Mouse (Mus musculus): ENCODE measurements around the gene Il5. TPM values are rescaled to one million over a fixed set of nuclear protein-coding genes. Genes with fewer than 3 reads are reported as not detected.
A peak's percentile ranks its signal among the peaks of the same experiment; 100 is the strongest.

Il5 gene
- total RNA-seq, 1 experiment, result not detected

DNA sequence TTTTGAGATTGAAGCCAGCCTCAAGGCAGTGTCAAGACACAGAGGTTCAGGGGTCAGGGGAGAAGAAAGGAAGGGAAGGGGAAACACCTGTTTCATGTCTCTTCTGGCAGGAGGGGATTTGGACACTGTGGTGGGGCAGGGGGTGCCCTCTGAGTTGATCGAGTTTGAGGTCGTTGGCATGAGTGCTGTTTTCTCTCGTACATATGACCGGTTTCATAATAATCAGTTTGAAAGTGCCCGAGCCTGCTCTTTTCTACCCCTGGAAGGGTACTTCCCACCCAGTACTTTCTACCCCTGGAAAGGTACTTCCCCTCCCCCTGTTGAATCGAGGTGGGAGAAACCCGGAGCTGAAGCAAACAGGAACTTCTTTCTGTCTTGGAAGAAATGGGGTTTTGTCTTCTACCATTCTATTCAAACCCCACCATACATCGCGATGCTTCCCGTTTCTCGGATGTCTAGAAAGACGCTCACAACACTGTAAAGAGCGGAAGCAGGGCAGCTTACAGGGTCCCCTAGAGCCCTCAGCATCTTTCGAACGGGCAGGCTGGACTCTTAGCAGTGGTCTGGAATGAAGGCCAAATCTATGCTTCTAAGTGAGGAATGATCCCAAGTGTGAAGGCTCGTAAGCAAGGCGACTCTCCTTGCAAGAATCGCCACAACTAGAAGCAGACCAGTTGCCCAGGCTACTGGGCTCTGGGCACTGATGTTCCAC lies 14.5 kb downstream of the Il5 start:
- no peak overlapping the region for H3K27ac ChIP-seq (ENCODE audit: insufficient read depth, low read depth, low read length, poor library complexity, severe bottlenecking)
- H3K9me3 ChIP-seq (ENCODE audit: control insufficient read depth, insufficient read depth, low read depth, low read length), result no peaks in the 10 kb centered on the region
- H3K9ac ChIP-seq (ENCODE audit: insufficient read depth, low read depth, low read length, poor library complexity, severe bottlenecking), result no peak overlapping the region
- H3K4me3 ChIP-seq (ENCODE audit: insufficient read depth in 1 of 2, low read depth in 1 of 2, low read length in 2 of 2, poor library complexity in 1 of 2, severe bottlenecking in 1 of 2), result no peak overlapping the region
- H3K36me3 ChIP-seq (ENCODE audit: control insufficient read depth, insufficient read depth, low read length, poor library complexity, severe bottlenecking), result no peaks in the 10 kb centered on the region
- no peak for TF ChIP-seq CHD2 (IDR thresholded peaks at IDR 0.05; ENCODE audit: low read depth, low read length)
- TF ChIP-seq HCFC1 (IDR thresholded peaks at IDR 0.05; ENCODE audit: borderline replicate concordance, insufficient read depth, low read length), result no peak
- no peak for TF ChIP-seq MAFK (IDR thresholded peaks at IDR 0.05; ENCODE audit: insufficient read depth, low read depth, low read length)
- TF ChIP-seq ZNF384 (IDR thresholded peaks at IDR 0.05; ENCODE audit: low read depth, low read length), result no peak
- no peak for TF ChIP-seq ZC3H11A (IDR thresholded peaks at IDR 0.05; ENCODE audit: borderline replicate concordance, low read depth, low read length)
- in situ Hi-C loops (cut with MboI; ENCODE audit: low sequenced_read_pairs in 2 of 2, unreplicated experiment in 2 of 2), result no loop called here
- no peak for DNase-seq (ENCODE audit: low read depth, low spot score)
- H3K4me1 ChIP-seq (ENCODE audit: control insufficient read depth in 2 of 2, insufficient read depth in 2 of 2, low read length in 2 of 2, poor library complexity in 1 of 2), result peaks cover 0 to 2% of the 10 kb centered on the region in 2 experiments; a peak in 1 of 4 replicates

DNA sequence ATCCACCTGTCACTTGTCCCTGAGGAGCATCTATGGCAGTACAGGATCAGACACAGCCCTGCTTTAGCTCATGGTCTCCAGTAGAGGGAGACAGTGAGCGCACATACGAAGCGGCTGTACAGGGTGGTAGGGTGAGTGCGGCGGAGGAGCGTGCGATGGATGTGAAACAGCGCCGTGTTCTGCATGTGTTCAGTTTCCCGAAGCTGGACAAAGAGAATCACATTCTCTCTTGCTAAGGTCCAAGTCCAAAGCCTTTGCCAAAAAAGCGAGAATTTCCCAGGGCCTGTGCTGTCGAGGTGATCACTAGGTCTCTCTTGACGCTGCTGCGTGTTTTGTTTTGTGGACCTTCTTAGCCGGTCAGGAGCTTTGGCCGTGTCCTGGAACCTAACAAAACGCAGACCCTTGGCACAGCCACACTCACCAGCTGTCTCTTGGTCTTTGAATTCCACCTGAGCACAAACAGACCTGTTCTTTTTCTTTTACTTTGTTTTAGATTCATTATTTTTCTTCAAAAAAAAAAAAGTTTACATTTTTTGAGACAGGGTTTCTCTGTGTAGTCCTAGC lies 15.2 kb downstream of the Il5 start:
- in situ Hi-C loops (cut with MboI; ENCODE audit: low sequenced_read_pairs in 2 of 2, unreplicated experiment in 2 of 2), result no loop called here
- TF ChIP-seq CHD2 (IDR thresholded peaks at IDR 0.05; ENCODE audit: low read depth, low read length) (no peak), ZC3H11A (IDR thresholded peaks at IDR 0.05; ENCODE audit: borderline replicate concordance, low read depth, low read length) (no peak), ZNF384 (IDR thresholded peaks at IDR 0.05; ENCODE audit: low read depth, low read length) (no peak), HCFC1 (IDR thresholded peaks at IDR 0.05; ENCODE audit: borderline replicate concordance, insufficient read depth, low read length) (no peak), MAFK (IDR thresholded peaks at IDR 0.05; ENCODE audit: insufficient read depth, low read depth, low read length) (no peak)
- no peaks in the 10 kb centered on the region for H3K9me3 ChIP-seq (ENCODE audit: control insufficient read depth, insufficient read depth, low read depth, low read length)
- no peaks in the 10 kb centered on the region for H3K36me3 ChIP-seq (ENCODE audit: control insufficient read depth, insufficient read depth, low read length, poor library complexity, severe bottlenecking)
- peaks cover 0 to 2% of the 10 kb centered on the region in 2 experiments; a peak in 1 of 4 replicates for H3K4me1 ChIP-seq (ENCODE audit: control insufficient read depth in 2 of 2, insufficient read depth in 2 of 2, low read length in 2 of 2, poor library complexity in 1 of 2)
- H3K4me3 ChIP-seq (ENCODE audit: insufficient read depth in 1 of 2, low read depth in 1 of 2, low read length in 2 of 2, poor library complexity in 1 of 2, severe bottlenecking in 1 of 2), result peak overlapping the region in 1 of 2 experiments; percentile 20; a peak in 1 of 4 replicates
- H3K9ac ChIP-seq (ENCODE audit: insufficient read depth, low read depth, low read length, poor library complexity, severe bottlenecking), result no peak overlapping the region; the same call in 1 of the 2 replicates
- DNase-seq (ENCODE audit: low read depth, low spot score), result peak; percentile 83
- no peak overlapping the region for H3K27ac ChIP-seq (ENCODE audit: insufficient read depth, low read depth, low read length, poor library complexity, severe bottlenecking)

DNA sequence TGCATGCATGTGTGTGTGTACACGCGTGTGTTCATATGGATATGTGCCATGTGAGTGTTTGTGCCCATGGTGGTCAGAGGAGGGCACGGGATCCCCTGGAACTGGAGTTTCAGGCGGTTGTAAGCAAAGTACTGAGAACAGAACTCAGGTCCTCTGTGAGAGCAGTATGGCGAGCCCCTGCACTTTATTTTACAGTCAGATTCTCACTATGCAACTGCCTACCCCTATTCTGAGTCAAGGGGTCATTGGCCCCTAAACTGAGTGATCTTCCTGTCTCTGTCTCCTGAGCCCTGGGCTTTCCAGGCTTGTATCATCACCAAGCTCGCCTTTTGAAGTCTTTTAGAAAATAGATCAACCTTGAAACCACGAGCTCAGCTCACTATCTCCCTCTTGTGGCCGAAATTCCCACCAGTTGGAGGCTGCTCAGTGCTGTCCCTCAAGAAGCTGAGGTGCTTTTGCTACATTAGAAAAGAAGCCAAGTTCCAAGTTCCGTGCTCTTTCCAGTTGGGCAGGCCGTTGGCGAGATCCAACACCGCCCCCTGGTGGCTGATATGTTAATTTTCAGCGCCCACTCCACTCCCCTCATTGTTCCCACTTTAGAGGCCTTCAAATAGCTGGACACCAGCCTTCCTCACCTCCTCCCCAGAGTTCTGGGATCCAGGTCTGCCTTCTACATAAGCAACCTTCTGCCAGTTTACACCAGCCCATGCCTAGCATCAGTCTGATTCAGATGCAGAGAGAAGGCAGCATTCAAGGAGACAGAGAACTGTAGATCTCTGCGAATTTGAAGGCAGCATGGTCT lies 16.4 kb downstream of the Il5 start:
- Histone ChIP-seq H3K27ac (ENCODE audit: insufficient read depth, low read depth, low read length, poor library complexity, severe bottlenecking) (no peak overlapping the region), H3K9me3 (ENCODE audit: control insufficient read depth, insufficient read depth, low read depth, low read length) (no peaks in the 10 kb centered on the region), H3K9ac (ENCODE audit: insufficient read depth, low read depth, low read length, poor library complexity, severe bottlenecking) (no peak overlapping the region), H3K4me1 (ENCODE audit: control insufficient read depth in 2 of 2, insufficient read depth in 2 of 2, low read length in 2 of 2, poor library complexity in 1 of 2) (peaks cover 0 to 2% of the 10 kb centered on the region in 2 experiments; a peak in 1 of 4 replicates), H3K4me3 (ENCODE audit: insufficient read depth in 1 of 2, low read depth in 1 of 2, low read length in 2 of 2, poor library complexity in 1 of 2, severe bottlenecking in 1 of 2) (no peak overlapping the region), H3K36me3 (ENCODE audit: control insufficient read depth, insufficient read depth, low read length, poor library complexity, severe bottlenecking) (no peaks in the 10 kb centered on the region)
- in situ Hi-C loops (cut with MboI; ENCODE audit: low sequenced_read_pairs in 2 of 2, unreplicated experiment in 2 of 2), result no loop called here
- no peak for TF ChIP-seq CHD2 (IDR thresholded peaks at IDR 0.05; ENCODE audit: low read depth, low read length)
- no peak for TF ChIP-seq MAFK (IDR thresholded peaks at IDR 0.05; ENCODE audit: insufficient read depth, low read depth, low read length)
- peak; percentile 46; the same call in 1 of the 2 replicates for TF ChIP-seq HCFC1 (IDR thresholded peaks at IDR 0.05; ENCODE audit: borderline replicate concordance, insufficient read depth, low read length)
- 0 out of 2 replicates have a peak, but pooled peaks have one; percentile 30 for TF ChIP-seq ZNF384 (IDR thresholded peaks at IDR 0.05; ENCODE audit: low read depth, low read length)
- DNase-seq (ENCODE audit: low read depth, low spot score), result peak; percentile 87

DNA sequence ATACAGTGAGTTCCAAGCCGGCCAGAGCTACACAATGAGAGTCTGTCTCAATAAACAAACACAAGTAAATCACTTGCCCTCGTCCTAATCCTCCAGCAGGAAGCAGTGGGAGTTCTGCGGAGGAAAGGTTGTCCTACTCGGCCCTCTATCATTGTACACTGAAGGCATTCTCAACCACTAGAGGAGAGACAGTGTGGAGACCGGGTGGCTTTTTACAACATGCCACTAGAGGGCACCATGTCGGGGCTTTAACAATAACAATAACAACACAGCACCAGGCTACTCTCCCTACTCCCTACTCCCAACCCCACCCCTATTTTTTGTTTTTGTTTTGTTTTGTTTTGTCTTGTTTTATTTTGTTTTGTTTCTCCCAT lies 17.0 kb downstream of the Il5 start:
- no peak overlapping the region for H3K27ac ChIP-seq (ENCODE audit: insufficient read depth, low read depth, low read length, poor library complexity, severe bottlenecking)
- no peaks in the 10 kb centered on the region for H3K36me3 ChIP-seq (ENCODE audit: control insufficient read depth, insufficient read depth, low read length, poor library complexity, severe bottlenecking)
- no peak for DNase-seq (ENCODE audit: low read depth, low spot score)
- TF ChIP-seq ZC3H11A (IDR thresholded peaks at IDR 0.05; ENCODE audit: borderline replicate concordance, low read depth, low read length), result no peak
- no peak for TF ChIP-seq ZNF384 (IDR thresholded peaks at IDR 0.05; ENCODE audit: low read depth, low read length)
- no peak for TF ChIP-seq HCFC1 (IDR thresholded peaks at IDR 0.05; ENCODE audit: borderline replicate concordance, insufficient read depth, low read length)
- TF ChIP-seq MAFK (IDR thresholded peaks at IDR 0.05; ENCODE audit: insufficient read depth, low read depth, low read length), result no peak
- TF ChIP-seq CHD2 (IDR thresholded peaks at IDR 0.05; ENCODE audit: low read depth, low read length), result no peak
- no peak overlapping the region for H3K4me3 ChIP-seq (ENCODE audit: insufficient read depth in 1 of 2, low read depth in 1 of 2, low read length in 2 of 2, poor library complexity in 1 of 2, severe bottlenecking in 1 of 2)
- in situ Hi-C loops (cut with MboI; ENCODE audit: low sequenced_read_pairs in 2 of 2, unreplicated experiment in 2 of 2), result no loop called here
- H3K9ac ChIP-seq (ENCODE audit: insufficient read depth, low read depth, low read length, poor library complexity, severe bottlenecking), result no peak overlapping the region
- peaks cover 0 to 2% of the 10 kb centered on the region in 2 experiments; a peak in 1 of 4 replicates for H3K4me1 ChIP-seq (ENCODE audit: control insufficient read depth in 2 of 2, insufficient read depth in 2 of 2, low read length in 2 of 2, poor library complexity in 1 of 2)
- H3K9me3 ChIP-seq (ENCODE audit: control insufficient read depth, insufficient read depth, low read depth, low read length), result no peaks in the 10 kb centered on the region
